Mouse (Mus musculus): Measurements from ENCODE around the gene Thnsl1.

GRCm38 (mm10) chr2:21205831-21206159, 271 bp downstream of the Thnsl1 start:
- no peak for TF ChIP-seq EP300 (IDR thresholded peaks at IDR 0.05)
- peak; percentile 6; the same call in 1 of the 2 replicates for TF ChIP-seq CTCF (IDR thresholded peaks at IDR 0.05)

All from lung, postnatal 0 days (tissue).